Mouse (Mus musculus): ENCODE data around the gene Ubac2. TPM values are rescaled to one million over a fixed set of nuclear protein-coding genes. Genes with fewer than 3 reads are reported as not detected.

Ubac2 gene
- polyA plus RNA-seq, 1 experiment from 2014 or later: 43.8 TPM

GRCm38 (mm10) chr14:121931594-121931993 is 53.2 kb downstream of the Ubac2 start:
- WGBS: 90% methylated on average over 3 of the region's 3 CpGs
- DNase-seq (ENCODE audit: low spot score) (no peak), ATAC-seq (replicated peaks; ENCODE audit: low FRiP score) (no peak)
- Histone ChIP-seq H3K9me3 (ENCODE audit: control insufficient read depth, low read length) (0 out of 2 replicates have a peak, but pooled peaks cover 3% of the 10 kb centered on the region), H3K36me3 (ENCODE audit: control insufficient read depth, insufficient read depth, low read length) (peaks cover 4% of the 10 kb centered on the region), H3K4me1 (replicated peaks; ENCODE audit: control insufficient read depth, insufficient read depth, low read length) (peaks cover 26% of the 10 kb centered on the region), H3K27ac (ENCODE audit: low read depth, low read length) (no peak overlapping the region), H3K4me3 (ENCODE audit: low read depth, low read length) (no peak overlapping the region), H3K9ac (ENCODE audit: low read depth, low read length) (no peak overlapping the region), H3K27me3 (replicated peaks; ENCODE audit: control insufficient read depth, insufficient read depth, low read length) (no peaks in the 10 kb centered on the region), H3K4me2 (no peak overlapping the region)

- Histone ChIP-seq H3K4me1 (replicated peaks; ENCODE audit: control insufficient read depth, insufficient read depth, low read length) (peaks cover 26% of the 10 kb centered on the region), H3K4me2 (no peak overlapping the region), H3K4me3 (ENCODE audit: low read depth, low read length) (no peak overlapping the region), H3K27ac (ENCODE audit: low read depth, low read length) (no peak overlapping the region), H3K9ac (ENCODE audit: low read depth, low read length) (no peak overlapping the region), H3K9me3 (ENCODE audit: control insufficient read depth, low read length) (0 out of 2 replicates have a peak, but pooled peaks cover 3% of the 10 kb centered on the region), H3K36me3 (ENCODE audit: control insufficient read depth, insufficient read depth, low read length) (peaks cover 4% of the 10 kb centered on the region), H3K27me3 (replicated peaks; ENCODE audit: control insufficient read depth, insufficient read depth, low read length) (no peaks in the 10 kb centered on the region)
- DNase-seq (ENCODE audit: low spot score) (no peak), ATAC-seq (replicated peaks; ENCODE audit: low FRiP score) (no peak)
- 85% methylated on average over 4 of the region's 4 CpGs for WGBS
These were observed 53.8 kb downstream of the Ubac2 start for GRCm38 (mm10) chr14:121932180-121932579.

- peaks cover 4% of the 10 kb centered on the region for H3K36me3 ChIP-seq (ENCODE audit: control insufficient read depth, insufficient read depth, low read length)
- H3K4me1 ChIP-seq (replicated peaks; ENCODE audit: control insufficient read depth, insufficient read depth, low read length): peaks cover 21% of the 10 kb centered on the region
- no peak overlapping the region for H3K4me2 ChIP-seq
- H3K27me3 ChIP-seq (replicated peaks; ENCODE audit: control insufficient read depth, insufficient read depth, low read length): no peaks in the 10 kb centered on the region
- WGBS: 88% methylated on average over 7 of the region's 7 CpGs
- no peak for DNase-seq (ENCODE audit: low spot score)
- H3K9me3 ChIP-seq (ENCODE audit: control insufficient read depth, low read length): 0 out of 2 replicates have a peak, but pooled peaks cover 3% of the 10 kb centered on the region
- no peak for ATAC-seq (replicated peaks; ENCODE audit: low FRiP score)
- no peak overlapping the region for H3K9ac ChIP-seq (ENCODE audit: low read depth, low read length)
- H3K27ac ChIP-seq (ENCODE audit: low read depth, low read length): no peak overlapping the region
- H3K4me3 ChIP-seq (ENCODE audit: low read depth, low read length): no peak overlapping the region
These were observed 55.6 kb downstream of the Ubac2 start for GRCm38 (mm10) chr14:121933906-121934596.

- Histone ChIP-seq H3K27me3 (replicated peaks; ENCODE audit: control insufficient read depth, insufficient read depth, low read length) (no peaks in the 10 kb centered on the region), H3K4me1 (replicated peaks; ENCODE audit: control insufficient read depth, insufficient read depth, low read length) (peaks cover 19% of the 10 kb centered on the region), H3K27ac (ENCODE audit: low read depth, low read length) (no peak overlapping the region), H3K4me2 (no peak overlapping the region), H3K9me3 (ENCODE audit: control insufficient read depth, low read length) (0 out of 2 replicates have a peak, but pooled peaks cover 3% of the 10 kb centered on the region), H3K4me3 (ENCODE audit: low read depth, low read length) (no peak overlapping the region), H3K9ac (ENCODE audit: low read depth, low read length) (no peak overlapping the region), H3K36me3 (ENCODE audit: control insufficient read depth, insufficient read depth, low read length) (peaks cover 4% of the 10 kb centered on the region)
- ATAC-seq (replicated peaks; ENCODE audit: low FRiP score): no peak
- DNase-seq (ENCODE audit: low spot score): no peak
- WGBS: 59% methylated on average over 5 of the region's 5 CpGs
These were observed 56.2 kb downstream of the Ubac2 start for GRCm38 (mm10) chr14:121934597-121934946.

- no peak for DNase-seq (ENCODE audit: low spot score)
- no peaks in the 10 kb centered on the region for H3K27me3 ChIP-seq (replicated peaks; ENCODE audit: control insufficient read depth, insufficient read depth, low read length)
- H3K36me3 ChIP-seq (ENCODE audit: control insufficient read depth, insufficient read depth, low read length): peaks cover 4% of the 10 kb centered on the region
- no peak overlapping the region for H3K4me3 ChIP-seq (ENCODE audit: low read depth, low read length)
- no peak overlapping the region for H3K9ac ChIP-seq (ENCODE audit: low read depth, low read length)
- no peak for ATAC-seq (replicated peaks; ENCODE audit: low FRiP score)
- peaks cover 10% of the 10 kb centered on the region for H3K4me1 ChIP-seq (replicated peaks; ENCODE audit: control insufficient read depth, insufficient read depth, low read length)
- no peak overlapping the region for H3K27ac ChIP-seq (ENCODE audit: low read depth, low read length)
- no peak overlapping the region for H3K4me2 ChIP-seq
- 85% methylated on average over 4 of the region's 4 CpGs for WGBS
- 0 out of 2 replicates have a peak, but pooled peaks cover 3% of the 10 kb centered on the region for H3K9me3 ChIP-seq (ENCODE audit: control insufficient read depth, low read length)
These were observed 57.9 kb downstream of the Ubac2 start for GRCm38 (mm10) chr14:121936356-121936755.

- no peak overlapping the region for H3K4me2 ChIP-seq
- no peaks in the 10 kb centered on the region for H3K27me3 ChIP-seq (replicated peaks; ENCODE audit: control insufficient read depth, insufficient read depth, low read length)
- no peak for ATAC-seq (replicated peaks; ENCODE audit: low FRiP score)
- no peak for DNase-seq (ENCODE audit: low spot score)
- WGBS: 73% methylated on average over 8 of the region's 8 CpGs
- H3K36me3 ChIP-seq (ENCODE audit: control insufficient read depth, insufficient read depth, low read length): peaks cover 4% of the 10 kb centered on the region
- 0 out of 2 replicates have a peak, but pooled peaks cover 3% of the 10 kb centered on the region for H3K9me3 ChIP-seq (ENCODE audit: control insufficient read depth, low read length)
- peaks cover 6% of the 10 kb centered on the region for H3K4me1 ChIP-seq (replicated peaks; ENCODE audit: control insufficient read depth, insufficient read depth, low read length)
- no peak overlapping the region for H3K27ac ChIP-seq (ENCODE audit: low read depth, low read length)
- H3K9ac ChIP-seq (ENCODE audit: low read depth, low read length): no peak overlapping the region
- no peak overlapping the region for H3K4me3 ChIP-seq (ENCODE audit: low read depth, low read length)
These were observed 58.4 kb downstream of the Ubac2 start for GRCm38 (mm10) chr14:121936856-121937255.

- H3K4me3 ChIP-seq (ENCODE audit: low read depth, low read length): no peak overlapping the region
- peaks cover 4% of the 10 kb centered on the region for H3K36me3 ChIP-seq (ENCODE audit: control insufficient read depth, insufficient read depth, low read length)
- no peak overlapping the region for H3K9ac ChIP-seq (ENCODE audit: low read depth, low read length)
- 0 out of 2 replicates have a peak, but pooled peaks cover 3% of the 10 kb centered on the region for H3K9me3 ChIP-seq (ENCODE audit: control insufficient read depth, low read length)
- H3K27ac ChIP-seq (ENCODE audit: low read depth, low read length): no peak overlapping the region
- ATAC-seq (replicated peaks; ENCODE audit: low FRiP score) (no peak), DNase-seq (ENCODE audit: low spot score) (no peak)
- H3K4me2 ChIP-seq: no peak overlapping the region
- WGBS: 64% methylated on average over 11 of the region's 11 CpGs
- H3K27me3 ChIP-seq (replicated peaks; ENCODE audit: control insufficient read depth, insufficient read depth, low read length): no peaks in the 10 kb centered on the region
- H3K4me1 ChIP-seq (replicated peaks; ENCODE audit: control insufficient read depth, insufficient read depth, low read length): no peaks in the 10 kb centered on the region
These were observed 59.3 kb downstream of the Ubac2 start for GRCm38 (mm10) chr14:121937601-121938255.

- Histone ChIP-seq H3K4me3 (ENCODE audit: low read depth, low read length) (no peak overlapping the region), H3K27ac (ENCODE audit: low read depth, low read length) (no peak overlapping the region), H3K9ac (ENCODE audit: low read depth, low read length) (no peak overlapping the region), H3K9me3 (ENCODE audit: control insufficient read depth, low read length) (0 out of 2 replicates have a peak, but pooled peaks cover 3% of the 10 kb centered on the region), H3K4me1 (replicated peaks; ENCODE audit: control insufficient read depth, insufficient read depth, low read length) (no peaks in the 10 kb centered on the region), H3K27me3 (replicated peaks; ENCODE audit: control insufficient read depth, insufficient read depth, low read length) (no peaks in the 10 kb centered on the region), H3K36me3 (ENCODE audit: control insufficient read depth, insufficient read depth, low read length) (peaks cover 4% of the 10 kb centered on the region), H3K4me2 (no peak overlapping the region)
- ATAC-seq (replicated peaks; ENCODE audit: low FRiP score) (no peak), DNase-seq (ENCODE audit: low spot score) (peak; percentile 24)
- 83% methylated on average over 11 of the region's 11 CpGs for WGBS
These were observed 60.1 kb downstream of the Ubac2 start for GRCm38 (mm10) chr14:121938256-121939191.

Data from liver, embryonic 11.5 days (tissue).